In the genomic region with DNA sequence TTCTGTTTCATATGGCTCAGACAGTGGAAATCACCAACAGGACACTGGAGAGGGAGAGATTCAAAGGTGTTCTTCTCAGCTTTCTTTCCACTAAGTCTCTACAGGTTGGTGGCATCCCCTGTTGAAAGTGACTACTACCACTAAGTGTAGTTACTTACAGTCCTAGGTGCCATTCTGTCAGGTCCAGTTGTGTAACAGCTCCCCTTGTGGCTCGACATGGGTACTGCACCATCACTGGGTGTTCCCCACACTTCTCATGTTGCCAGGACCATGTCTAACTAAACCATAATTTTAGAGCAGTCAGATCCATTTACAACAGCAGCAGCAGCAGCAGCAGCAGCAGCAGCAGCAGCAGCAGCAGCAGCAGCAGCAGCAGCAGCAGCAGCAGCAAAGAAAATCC, we compare ENCODE assay signal across 8 mouse cellular contexts.
A peak's percentile ranks its signal among the peaks of the same experiment; 100 is the strongest.
DNase-seq lines count a peak whose midpoint lies in the region; ATAC-seq and TF ChIP-seq lines count a peak whose summit lies in the region.

No protein-coding gene starts in this region.

- H3K27ac ChIP-seq in forebrain, embryonic 10.5 days = no peak overlapping the region
- no peak overlapping the region for H3K27ac ChIP-seq in forebrain, embryonic 16.5 days (ENCODE audit: low read length)
- no peak overlapping the region for H3K27ac ChIP-seq in forebrain, embryonic 12.5 days
- no peak overlapping the region for H3K27ac ChIP-seq in kidney, postnatal 0 days
- H3K27ac ChIP-seq in lung, postnatal 0 days (ENCODE audit: low read length) = no peak overlapping the region
- H3K27ac ChIP-seq in stomach, embryonic 14.5 days (ENCODE audit: low read length) = no peak overlapping the region

- no peaks in the 10 kb centered on the region for H3K9me3 ChIP-seq in forebrain, embryonic 10.5 days
- no peaks in the 10 kb centered on the region for H3K9me3 ChIP-seq in forebrain, embryonic 16.5 days (ENCODE audit: control insufficient read depth, low read length)
- no peaks in the 10 kb centered on the region for H3K9me3 ChIP-seq in forebrain, embryonic 12.5 days
- H3K9me3 ChIP-seq in kidney, postnatal 0 days (replicated peaks; ENCODE audit: low read length) = no peaks in the 10 kb centered on the region
- no peaks in the 10 kb centered on the region for H3K9me3 ChIP-seq in lung, postnatal 0 days (ENCODE audit: low read length)
- no peaks in the 10 kb centered on the region for H3K9me3 ChIP-seq in stomach, embryonic 14.5 days (ENCODE audit: control insufficient read depth, low read depth, low read length)

- H3K27me3 ChIP-seq in forebrain, embryonic 10.5 days (ENCODE audit: poor library complexity, severe bottlenecking) = peaks cover 20% of the 10 kb centered on the region
- H3K27me3 ChIP-seq in forebrain, embryonic 16.5 days (replicated peaks; ENCODE audit: control insufficient read depth, insufficient read depth, low read length) = no peaks in the 10 kb centered on the region
- peaks cover 6% of the 10 kb centered on the region for H3K27me3 ChIP-seq in forebrain, embryonic 12.5 days
- H3K27me3 ChIP-seq in kidney, postnatal 0 days (ENCODE audit: insufficient read depth, low read length) = no peaks in the 10 kb centered on the region
- H3K27me3 ChIP-seq in lung, postnatal 0 days (replicated peaks; ENCODE audit: insufficient read depth, low read length) = no peaks in the 10 kb centered on the region
- no peaks in the 10 kb centered on the region for H3K27me3 ChIP-seq in stomach, embryonic 14.5 days (ENCODE audit: control insufficient read depth, insufficient read depth, low read length)

- ATAC-seq in forebrain, embryonic 16.5 days = no peak
- peak; percentile 64 for ATAC-seq in forebrain, embryonic 12.5 days (ENCODE audit: low FRiP score)
- no peak for ATAC-seq in kidney, postnatal 0 days (replicated peaks; ENCODE audit: low FRiP score, low read depth)
- ATAC-seq in lung, postnatal 0 days = peak; percentile 47; the same call in 1 of the 2 replicates
- peak; percentile 61; the same call in 1 of the 2 replicates for ATAC-seq in stomach, embryonic 14.5 days (ENCODE audit: insufficient number of reproducible peaks, insufficient read depth, low FRiP score, low read depth)

- H3K9ac ChIP-seq in forebrain, embryonic 16.5 days (replicated peaks; ENCODE audit: low read depth, low read length) = no peak overlapping the region
- no peak overlapping the region for H3K9ac ChIP-seq in forebrain, embryonic 12.5 days
- no peak overlapping the region for H3K9ac ChIP-seq in kidney, postnatal 0 days (ENCODE audit: low read depth, low read length)
- no peak overlapping the region for H3K9ac ChIP-seq in lung, postnatal 0 days (replicated peaks; ENCODE audit: low read depth)
- no peak overlapping the region for H3K9ac ChIP-seq in stomach, embryonic 14.5 days (replicated peaks; ENCODE audit: low read depth, low read length)

- H3K4me1 ChIP-seq in forebrain, embryonic 10.5 days = no peaks in the 10 kb centered on the region
- H3K4me1 ChIP-seq in forebrain, embryonic 16.5 days (replicated peaks; ENCODE audit: control insufficient read depth, insufficient read depth, low read length) = no peaks in the 10 kb centered on the region
- no peaks in the 10 kb centered on the region for H3K4me1 ChIP-seq in forebrain, embryonic 12.5 days
- no peaks in the 10 kb centered on the region for H3K4me1 ChIP-seq in kidney, postnatal 0 days (replicated peaks; ENCODE audit: insufficient read depth, low read length)
- H3K4me1 ChIP-seq in lung, postnatal 0 days (ENCODE audit: insufficient read depth, low read depth, low read length) = no peaks in the 10 kb centered on the region
- H3K4me1 ChIP-seq in stomach, embryonic 14.5 days (ENCODE audit: control insufficient read depth, insufficient read depth, low read length) = no peaks in the 10 kb centered on the region

- DNase-seq in forebrain, embryonic 10.5 days (ENCODE audit: extremely low spot score, low spot score) = peak; percentile 43
- peak; percentile 71 for DNase-seq in 3T3-L1 (ENCODE audit: low read depth, low spot score)
- DNase-seq in brain, adult 2 months (ENCODE audit: low read depth, low spot score) = peak; percentile 42
- DNase-seq in kidney, postnatal 0 days (ENCODE audit: low spot score) = peak; percentile 71
- peak; percentile 72 for DNase-seq in lung, postnatal 0 days (ENCODE audit: low spot score)

- no peaks in the 10 kb centered on the region for H3K36me3 ChIP-seq in forebrain, embryonic 10.5 days (replicated peaks)
- no peaks in the 10 kb centered on the region for H3K36me3 ChIP-seq in forebrain, embryonic 16.5 days (ENCODE audit: control insufficient read depth, insufficient read depth)
- no peaks in the 10 kb centered on the region for H3K36me3 ChIP-seq in forebrain, embryonic 12.5 days (replicated peaks)
- H3K36me3 ChIP-seq in kidney, postnatal 0 days (ENCODE audit: insufficient read depth, low read length) = no peaks in the 10 kb centered on the region
- no peaks in the 10 kb centered on the region for H3K36me3 ChIP-seq in lung, postnatal 0 days (ENCODE audit: insufficient read depth, low read length)
- H3K36me3 ChIP-seq in stomach, embryonic 14.5 days (ENCODE audit: control insufficient read depth, insufficient read depth, low read length) = no peaks in the 10 kb centered on the region

- H3K4me3 ChIP-seq in forebrain, embryonic 10.5 days = no peak overlapping the region
- H3K4me3 ChIP-seq in forebrain, embryonic 16.5 days (replicated peaks; ENCODE audit: low read length) = no peak overlapping the region
- no peak overlapping the region for H3K4me3 ChIP-seq in forebrain, embryonic 12.5 days (replicated peaks)
- no peak overlapping the region for H3K4me3 ChIP-seq in kidney, postnatal 0 days (replicated peaks; ENCODE audit: low read depth, low read length)
- no peak overlapping the region for H3K4me3 ChIP-seq in lung, postnatal 0 days (ENCODE audit: low read depth, low read length)
- no peak overlapping the region for H3K4me3 ChIP-seq in stomach, embryonic 14.5 days (ENCODE audit: low read depth, low read length)

- TF ChIP-seq CTCF in kidney, postnatal 0 days (IDR thresholded peaks at IDR 0.05; ENCODE audit: low read depth) = peak; percentile 84
- peak; percentile 90 for TF ChIP-seq CTCF in lung, postnatal 0 days (IDR thresholded peaks at IDR 0.05)

- WGBS in forebrain, embryonic 10.5 days = 0% methylated on average over 1 of the region's 1 CpGs
- WGBS in forebrain, embryonic 16.5 days = 3% methylated on average over 1 of the region's 1 CpGs
- 0% methylated on average over 1 of the region's 1 CpGs for WGBS in forebrain, embryonic 12.5 days
- WGBS in kidney, postnatal 0 days = 0% methylated on average over 1 of the region's 1 CpGs
- 0% methylated on average over 1 of the region's 1 CpGs for WGBS in lung, postnatal 0 days
- WGBS in stomach, embryonic 14.5 days = 0% methylated on average over 1 of the region's 1 CpGs

- H3K4me2 ChIP-seq in forebrain, embryonic 16.5 days (ENCODE audit: low read length) = no peak overlapping the region
- H3K4me2 ChIP-seq in forebrain, embryonic 12.5 days = no peak overlapping the region
- no peak overlapping the region for H3K4me2 ChIP-seq in kidney, postnatal 0 days (ENCODE audit: low read length)
- H3K4me2 ChIP-seq in lung, postnatal 0 days (replicated peaks; ENCODE audit: low read depth, low read length) = no peak overlapping the region
- no peak overlapping the region for H3K4me2 ChIP-seq in stomach, embryonic 14.5 days (replicated peaks; ENCODE audit: low read depth, low read length)

- TF ChIP-seq EP300 in lung, postnatal 0 days (IDR thresholded peaks at IDR 0.05) = no peak

Comparison
In these comparisons a context has a peak if more than half of its experiments do, and no peak if none do; other contexts are left out.
1. ATAC-seq: peak in forebrain, embryonic 12.5 days (single experiment), lung, postnatal 0 days (single experiment) and stomach, embryonic 14.5 days (single experiment); none in forebrain, embryonic 16.5 days (single experiment) and kidney, postnatal 0 days (single experiment).
2. Peak in every context shown above with its lines, with median percentiles within 50 percentile points of each other: DNase-seq.